Mouse (Mus musculus) E14TG2a.4 (cell line): Measurements from ENCODE around the gene Surf4.

Experiments used
- CTCF ChIP-seq: conservative IDR thresholded peaks from 2 replicates; pipeline ENCODE4 v1.5.1; 2014; ENCODE audit warnings: low read length
- NANOG ChIP-seq: IDR thresholded peaks from 2 replicates; pipeline ENCODE4 v1.6.1; 2014; ENCODE audit warnings: borderline replicate concordance, low read length, mixed read lengths
- POU5F1 ChIP-seq: IDR thresholded peaks from 2 replicates; pipeline ENCODE4 v1.6.1; 2014; ENCODE audit warnings: low read length, borderline replicate concordance

- TF ChIP-seq CTCF (no peak), NANOG (no peak), POU5F1 (no peak)
Measured at GRCm38 (mm10) chr2:26903311-26903710, 30.4 kb downstream of the Surf4 start.
